Mouse (Mus musculus) ovary, adult 2 months (tissue): ENCODE results near the gene Olfr1299. TPM values are rescaled to one million over a fixed set of nuclear protein-coding genes. Genes with fewer than 3 reads are reported as not detected.

ENCODE experiments used
- polyA plus RNA-seq: library from polyadenylated mRNA; depleted of rRNA; stranded (reverse); fragments of >200 nt; gene quantifications from 2 replicates; pipeline ENCODE4 v1.2.3, GENCODE M21; 2012; rRNA removed

Olfr1299 gene
- polyA plus RNA-seq: not detected in 2 replicates

DNA sequence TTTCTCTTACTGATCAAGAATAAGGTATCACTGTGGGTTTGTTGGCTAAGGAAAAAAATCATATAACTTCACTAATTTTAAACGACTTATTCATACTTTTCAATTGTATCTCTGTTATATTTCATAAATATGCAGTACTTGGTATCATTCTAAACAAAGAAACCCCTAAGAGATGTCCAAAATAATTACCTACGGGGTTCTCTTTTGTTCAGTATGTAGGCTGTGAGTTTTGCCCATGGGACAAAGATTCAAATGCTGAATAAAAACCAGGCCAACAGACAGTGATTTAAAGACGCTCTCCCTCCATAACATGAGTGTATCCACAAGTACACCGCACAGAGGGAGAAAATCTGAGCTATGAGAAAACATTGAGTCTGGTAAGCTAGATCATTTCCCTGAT lies at the start of gene Olfr1299:
Olfr1299 (plus strand) TSS at position 301 of the 400 bp plus-strand sequence.

DNA sequence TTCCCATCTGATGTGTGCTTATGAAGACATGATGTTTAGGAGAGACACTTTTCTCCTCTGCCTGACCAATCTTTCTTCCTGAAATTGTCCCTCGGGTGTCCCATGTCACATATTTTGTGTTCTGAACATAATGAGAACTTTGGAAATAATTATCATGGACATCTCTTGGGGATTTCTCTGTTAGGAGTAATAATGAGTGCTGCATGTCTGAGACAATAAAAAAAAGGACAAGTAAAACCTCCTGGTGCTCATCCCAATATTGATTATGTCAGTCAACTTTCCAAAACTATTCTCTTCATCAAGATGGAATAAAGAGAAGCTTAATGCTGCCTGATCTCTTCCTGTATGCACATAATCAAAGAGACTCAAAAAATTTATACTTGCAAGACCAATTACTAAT lies 34.8 kb upstream of the Olfr1299 start, which contains the start of gene Olfr1297:
Olfr1297 (minus strand) TSS at position 101 of the 400 bp plus-strand sequence.

DNA sequence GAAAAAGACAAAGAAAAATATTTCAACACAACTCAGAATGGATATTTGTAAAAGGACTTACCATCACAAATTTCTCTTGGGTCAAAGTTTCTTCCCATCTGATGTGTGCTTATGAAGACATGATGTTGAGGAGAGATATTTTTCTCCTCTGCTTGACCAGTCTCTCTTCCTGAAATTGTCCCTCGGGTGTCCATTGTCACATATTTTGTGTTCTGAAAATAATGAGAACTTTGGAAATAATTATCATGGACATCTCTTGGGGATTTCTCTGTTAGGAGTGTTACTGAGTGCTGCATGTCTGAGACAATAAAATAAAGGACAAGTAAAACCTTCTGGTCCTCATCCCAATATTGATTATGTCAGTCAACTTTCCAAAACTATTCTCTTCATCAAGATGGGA lies 12.1 kb upstream of the Olfr1299 start, which contains the start of gene Olfr1298:
Olfr1298 (minus strand) TSS at position 101 of the 400 bp plus-strand sequence.

Other genes with a start within 250 kb of the Olfr1299 start
- gene Olfr1286, start 238.3 kb upstream of the Olfr1299 start, polyA plus RNA-seq: not detected in 2 replicates
- gene Olfr1287, start 212.3 kb upstream of the Olfr1299 start, polyA plus RNA-seq: not detected in 2 replicates
- gene Olfr1288, start 187.3 kb upstream of the Olfr1299 start, polyA plus RNA-seq: not detected in 2 replicates
- gene Olfr1289, start 180.6 kb upstream of the Olfr1299 start, polyA plus RNA-seq: not detected in 2 replicates
- not detected in 2 replicates for gene Olfr1290, start 167.6 kb upstream of the Olfr1299 start, polyA plus RNA-seq
- not detected in 2 replicates for gene Olfr1291-ps1, start 164.2 kb upstream of the Olfr1299 start, polyA plus RNA-seq
- not detected in 2 replicates for gene Olfr1293-ps, start 136.2 kb upstream of the Olfr1299 start, polyA plus RNA-seq
- gene Olfr1294, start 121.1 kb upstream of the Olfr1299 start, polyA plus RNA-seq: not detected in 2 replicates
- not detected in 2 replicates for gene Olfr1295, start 91.7 kb upstream of the Olfr1299 start, polyA plus RNA-seq
- gene Olfr1297, start 34.9 kb upstream of the Olfr1299 start, polyA plus RNA-seq: not detected in 2 replicates
- gene Olfr1298, start 12.2 kb upstream of the Olfr1299 start, polyA plus RNA-seq: not detected in 2 replicates
- not detected in 2 replicates for gene Olfr1301, start 89.6 kb downstream of the Olfr1299 start, polyA plus RNA-seq
- gene Olfr1302, start 116.0 kb downstream of the Olfr1299 start, polyA plus RNA-seq: not detected in 2 replicates
- not detected in 2 replicates for gene Olfr1303, start 158.9 kb downstream of the Olfr1299 start, polyA plus RNA-seq
- not detected in 2 replicates for gene Olfr1305, start 215.7 kb downstream of the Olfr1299 start, polyA plus RNA-seq